Mouse (Mus musculus): ENCODE results near the gene Rnf220. TPM values are rescaled to one million over a fixed set of nuclear protein-coding genes. Genes with fewer than 3 reads are reported as not detected.

Gene Rnf220
- polyA plus RNA-seq, 1 experiment from 2014 or later: 97.1 TPM

DNA sequence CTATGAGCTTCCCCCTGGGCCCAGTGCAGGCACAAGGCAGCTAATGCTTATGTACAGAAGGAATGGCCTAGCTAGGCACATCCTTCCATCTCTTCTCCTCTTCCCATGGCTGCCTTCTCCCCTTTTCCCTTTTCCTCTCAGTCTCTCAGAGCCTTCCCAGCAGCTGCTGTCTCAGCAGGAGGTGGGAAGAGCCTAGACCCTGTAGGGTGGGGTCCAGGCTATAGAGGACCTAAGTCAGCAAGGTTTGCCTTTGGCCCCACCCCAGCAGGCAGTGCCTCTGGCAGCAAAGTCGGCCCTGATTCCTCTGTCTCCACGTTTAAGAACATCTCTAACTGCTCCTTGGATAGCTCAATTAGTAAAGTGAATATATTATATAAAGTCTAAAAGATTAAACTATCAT, 147.5 kb downstream of the Rnf220 start:
- Histone ChIP-seq H3K4me2 (no peak overlapping the region), H3K4me1 (replicated peaks) (peaks cover 47% of the 10 kb centered on the region), H3K4me3 (no peak overlapping the region), H3K9ac (no peak overlapping the region), H3K36me3 (no peaks in the 10 kb centered on the region), H3K27ac (replicated peaks) (peak overlapping the region; percentile 46), H3K9me3 (no peaks in the 10 kb centered on the region), H3K27me3 (peaks cover 91% of the 10 kb centered on the region)
- WGBS: 28% methylated on average over 2 of the region's 2 CpGs
- no peak for ATAC-seq (ENCODE audit: low read depth)

DNA sequence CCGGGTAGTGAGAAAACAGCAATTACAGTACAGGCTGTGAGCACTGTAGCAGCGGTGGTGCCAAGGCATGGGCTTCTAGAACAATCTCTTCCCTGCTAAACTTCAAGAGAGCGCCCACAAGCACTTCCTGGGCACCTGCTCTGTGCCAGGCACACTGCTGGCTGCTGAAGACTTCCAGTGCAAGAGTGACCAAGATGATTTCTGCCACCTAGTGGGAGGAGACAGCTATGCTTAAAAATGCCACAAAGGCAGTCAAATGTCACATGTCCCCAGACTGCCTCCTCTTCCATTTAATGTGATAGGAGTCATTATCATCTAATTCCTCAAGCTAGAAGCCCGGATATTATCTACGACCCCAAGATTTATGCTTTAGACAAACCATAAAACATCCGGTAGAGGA, 150.8 kb downstream of the Rnf220 start:
- no peak overlapping the region for H3K4me2 ChIP-seq
- 43% methylated on average over 6 of the region's 6 CpGs for WGBS
- H3K4me3 ChIP-seq: no peak overlapping the region
- 0 out of 2 replicates have a peak, but pooled peaks have one; percentile 9 for ATAC-seq (ENCODE audit: low read depth)
- H3K9ac ChIP-seq: no peak overlapping the region
- peaks cover 91% of the 10 kb centered on the region for H3K27me3 ChIP-seq
- H3K36me3 ChIP-seq: no peaks in the 10 kb centered on the region
- H3K9me3 ChIP-seq: no peaks in the 10 kb centered on the region
- H3K4me1 ChIP-seq (replicated peaks): peaks cover 40% of the 10 kb centered on the region
- no peak overlapping the region for H3K27ac ChIP-seq (replicated peaks)

DNA sequence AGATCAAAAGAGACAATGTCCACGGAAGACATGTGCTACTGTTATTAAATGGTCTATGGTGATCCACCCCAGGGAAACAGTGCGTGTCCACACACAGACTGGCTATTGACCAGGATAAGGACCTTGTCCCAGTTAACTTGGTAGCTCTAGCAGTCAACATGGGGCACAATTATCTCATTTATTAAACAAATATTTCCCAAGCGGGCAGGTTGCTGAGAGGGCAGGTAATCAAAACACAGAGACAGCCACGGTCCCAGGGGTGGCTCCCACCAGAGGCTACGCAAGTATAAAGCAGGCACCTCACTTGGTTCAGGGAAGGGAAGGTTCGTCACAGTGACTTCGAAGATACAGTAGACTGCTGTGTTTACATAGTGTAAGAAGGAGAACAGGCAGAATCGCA, 153.5 kb downstream of the Rnf220 start:
- H3K4me2 ChIP-seq: no peak overlapping the region
- 0 out of 2 replicates have a peak overlapping the region, but pooled peaks have one; percentile 38 for H3K27ac ChIP-seq (replicated peaks)
- 76% methylated on average over 8 of the region's 8 CpGs for WGBS
- no peak for ATAC-seq (ENCODE audit: low read depth)
- no peak overlapping the region for H3K4me3 ChIP-seq
- no peak overlapping the region for H3K9ac ChIP-seq
- H3K9me3 ChIP-seq: no peaks in the 10 kb centered on the region
- peaks cover 18% of the 10 kb centered on the region for H3K4me1 ChIP-seq (replicated peaks)
- peaks cover 90% of the 10 kb centered on the region for H3K27me3 ChIP-seq
- H3K36me3 ChIP-seq: no peaks in the 10 kb centered on the region

DNA sequence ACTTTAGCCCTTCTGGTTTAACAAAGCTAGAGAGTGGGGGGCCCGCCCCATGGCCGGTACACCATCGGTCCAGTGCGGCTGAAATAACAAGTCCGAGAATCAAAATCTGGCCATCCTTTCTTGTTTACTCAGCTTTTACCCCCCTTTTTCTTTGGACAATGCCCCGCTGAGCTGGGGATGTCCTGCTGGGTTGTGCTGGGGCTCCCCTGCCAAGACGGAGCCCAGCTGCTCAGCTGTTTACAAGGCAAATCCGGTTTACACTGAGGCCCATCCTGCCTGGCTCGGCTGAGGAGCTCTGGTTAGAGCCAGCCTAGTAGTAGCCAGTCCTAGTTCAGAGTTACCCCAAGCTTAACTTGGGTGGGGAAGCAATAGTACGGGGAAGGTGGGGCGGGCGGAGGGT, 154.1 kb downstream of the Rnf220 start:
- peaks cover 88% of the 10 kb centered on the region for H3K27me3 ChIP-seq

DNA sequence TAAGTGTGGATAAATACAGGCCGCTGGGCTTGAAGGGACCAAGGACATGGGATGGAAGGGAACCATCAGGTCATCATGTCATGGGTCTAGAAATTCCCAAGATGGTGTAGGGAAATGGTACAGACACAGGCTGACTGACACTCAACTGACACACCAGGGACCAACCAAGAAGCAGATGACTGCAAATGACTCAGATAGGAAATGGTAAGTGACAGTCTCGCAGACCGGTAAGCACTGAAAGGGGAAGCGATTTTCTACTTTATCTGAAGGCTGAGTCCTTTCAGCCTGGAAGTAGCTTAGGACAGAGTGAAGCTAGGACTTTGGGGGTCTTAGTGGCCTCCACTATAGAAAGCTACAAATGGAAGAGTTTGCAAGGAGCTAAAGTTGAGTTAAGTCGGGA, 155.6 kb downstream of the Rnf220 start:
- H3K4me1 ChIP-seq (replicated peaks): peaks cover 18% of the 10 kb centered on the region

More for the DNA sequence above, 154.1 kb downstream of the Rnf220 start:
- Histone ChIP-seq H3K27ac (replicated peaks) (0 out of 2 replicates have a peak overlapping the region, but pooled peaks have one; percentile 38), H3K4me2 (no peak overlapping the region), H3K9ac (no peak overlapping the region), H3K4me1 (replicated peaks) (peaks cover 18% of the 10 kb centered on the region), H3K4me3 (no peak overlapping the region), H3K36me3 (no peaks in the 10 kb centered on the region), H3K9me3 (no peaks in the 10 kb centered on the region)
- ATAC-seq (ENCODE audit: low read depth): no peak; the same call in 1 of the 2 replicates
- WGBS: 42% methylated on average over 12 of the region's 12 CpGs

DNA sequence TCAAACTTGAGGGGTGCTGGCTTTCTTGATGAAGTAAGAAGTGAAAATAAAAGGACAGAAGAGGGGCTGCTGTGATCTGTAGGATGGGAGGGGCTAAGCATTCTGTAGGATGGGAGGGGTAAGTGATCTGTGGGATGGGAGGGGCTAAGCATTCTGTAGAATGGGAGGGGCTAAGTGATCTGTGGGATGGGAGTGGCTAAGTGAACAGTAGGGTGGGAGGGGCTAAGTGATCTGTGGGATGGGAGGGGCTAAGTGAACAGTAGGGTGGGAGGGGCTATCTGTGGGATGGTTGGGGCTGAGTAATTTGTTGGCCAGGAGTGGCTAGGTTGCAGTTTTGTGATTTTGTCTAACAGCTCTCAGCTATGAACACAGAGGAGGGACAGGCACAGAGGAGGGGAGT, 157.1 kb downstream of the Rnf220 start:
- Histone ChIP-seq H3K4me1 (replicated peaks) (peaks cover 15% of the 10 kb centered on the region), H3K27ac (replicated peaks) (no peak overlapping the region), H3K36me3 (no peaks in the 10 kb centered on the region), H3K27me3 (peaks cover 93% of the 10 kb centered on the region), H3K4me3 (no peak overlapping the region), H3K9me3 (no peaks in the 10 kb centered on the region), H3K4me2 (no peak overlapping the region), H3K9ac (no peak overlapping the region)
- no peak for ATAC-seq (ENCODE audit: low read depth)

More for the DNA sequence above, 155.6 kb downstream of the Rnf220 start:
- Histone ChIP-seq H3K27me3 (peaks cover 90% of the 10 kb centered on the region), H3K9me3 (no peaks in the 10 kb centered on the region), H3K9ac (no peak overlapping the region), H3K4me3 (no peak overlapping the region), H3K4me2 (no peak overlapping the region), H3K36me3 (no peaks in the 10 kb centered on the region), H3K27ac (replicated peaks) (no peak overlapping the region)
- no peak for ATAC-seq (ENCODE audit: low read depth)
- 92% methylated on average over 5 of the region's 5 CpGs for WGBS

DNA sequence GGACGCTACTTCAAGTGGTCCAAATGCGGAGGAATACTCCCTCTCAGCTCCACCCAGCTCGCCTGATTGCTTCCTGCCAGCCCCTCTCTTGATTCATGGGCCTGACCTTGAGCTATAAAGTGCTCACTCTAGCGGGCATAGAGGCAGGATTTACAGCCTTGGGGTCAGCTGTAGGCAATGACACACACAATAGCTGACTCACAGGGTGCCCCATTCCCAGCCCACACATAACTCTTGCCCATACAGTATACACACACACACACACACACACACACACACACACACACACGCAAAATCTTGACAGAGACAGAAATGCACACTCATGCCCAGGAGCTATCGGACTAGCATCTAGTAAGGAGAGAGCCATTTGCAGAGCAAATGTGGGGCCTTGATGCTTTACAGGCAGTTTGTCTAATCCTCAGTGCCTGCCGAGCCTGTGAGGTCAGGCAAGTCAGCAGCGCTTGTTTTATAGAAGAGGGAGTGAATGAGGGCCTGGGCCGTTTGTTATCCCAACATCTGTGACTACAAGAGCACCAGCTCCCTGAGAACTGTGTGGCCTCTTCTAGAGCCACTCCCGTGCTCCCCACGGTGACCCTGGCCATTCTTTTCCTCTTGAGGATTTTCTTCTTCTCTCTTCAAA, 165.9 kb downstream of the Rnf220 start:
- Histone ChIP-seq H3K9me3 (no peaks in the 10 kb centered on the region), H3K36me3 (no peaks in the 10 kb centered on the region), H3K27ac (replicated peaks) (peak overlapping the region; percentile 15; the same call in 1 of the 2 replicates), H3K9ac (no peak overlapping the region; the same call in 1 of the 2 replicates), H3K4me2 (no peak overlapping the region), H3K27me3 (peaks cover 96% of the 10 kb centered on the region), H3K4me1 (replicated peaks) (peaks cover 24% of the 10 kb centered on the region), H3K4me3 (no peak overlapping the region)
- ATAC-seq (ENCODE audit: low read depth): peak; percentile 77
- WGBS: 7% methylated on average over 11 of the region's 11 CpGs

DNA sequence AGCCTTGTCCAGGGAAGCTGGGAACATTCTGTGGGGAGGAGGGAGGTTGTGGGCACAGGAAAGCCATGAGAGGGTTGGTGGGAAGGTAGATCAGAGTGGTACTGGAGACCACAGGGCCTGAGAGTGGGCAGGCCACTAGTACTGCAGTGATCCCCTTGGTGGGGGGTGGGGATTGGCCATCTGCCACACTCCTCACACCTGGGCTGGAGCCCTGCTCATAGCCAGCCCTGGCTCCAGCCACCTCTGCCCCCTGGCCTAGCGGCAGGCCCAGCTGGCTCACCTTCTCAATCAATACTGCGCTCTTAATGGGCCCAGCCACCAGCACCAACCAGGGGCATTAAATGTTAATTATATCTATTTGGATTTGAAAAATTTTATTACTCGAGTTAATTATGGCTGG, 166.7 kb downstream of the Rnf220 start:
- H3K4me1 ChIP-seq (replicated peaks): peaks cover 24% of the 10 kb centered on the region
- peak; percentile 34; the same call in 1 of the 2 replicates for ATAC-seq (ENCODE audit: low read depth)
- WGBS: 20% methylated on average over 3 of the region's 3 CpGs
- H3K4me2 ChIP-seq: no peak overlapping the region
- H3K27me3 ChIP-seq: peaks cover 96% of the 10 kb centered on the region
- no peaks in the 10 kb centered on the region for H3K9me3 ChIP-seq
- H3K9ac ChIP-seq: no peak overlapping the region
- no peaks in the 10 kb centered on the region for H3K36me3 ChIP-seq
- no peak overlapping the region for H3K4me3 ChIP-seq
- no peak overlapping the region; the same call in 1 of the 2 replicates for H3K27ac ChIP-seq (replicated peaks)

DNA sequence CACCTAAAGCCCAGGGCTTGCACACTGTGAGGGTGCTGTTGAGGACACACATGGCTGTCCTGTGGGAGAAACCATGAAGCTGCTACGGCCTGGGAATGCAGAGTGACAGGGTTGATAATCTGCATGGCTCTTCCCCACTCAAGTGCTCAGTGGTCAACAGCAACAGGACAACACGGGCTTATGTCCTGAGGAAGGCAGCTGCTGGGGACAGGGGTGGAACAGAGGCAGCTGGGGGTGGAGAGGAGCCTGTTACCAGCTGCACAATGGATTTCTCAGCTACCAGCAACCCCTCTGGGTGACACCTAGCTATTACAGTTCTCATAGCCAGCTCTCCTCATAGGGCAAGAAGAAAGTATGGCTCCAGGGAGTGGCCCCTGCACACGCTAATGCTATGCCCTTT, 169.9 kb downstream of the Rnf220 start:
- Histone ChIP-seq H3K9me3 (no peaks in the 10 kb centered on the region), H3K4me3 (no peak overlapping the region), H3K27ac (replicated peaks) (no peak overlapping the region), H3K9ac (no peak overlapping the region), H3K4me1 (replicated peaks) (peaks cover 51% of the 10 kb centered on the region), H3K36me3 (no peaks in the 10 kb centered on the region), H3K4me2 (no peak overlapping the region), H3K27me3 (peaks cover 97% of the 10 kb centered on the region)
- 77% methylated on average over 3 of the region's 3 CpGs for WGBS
- ATAC-seq (ENCODE audit: low read depth): no peak

DNA sequence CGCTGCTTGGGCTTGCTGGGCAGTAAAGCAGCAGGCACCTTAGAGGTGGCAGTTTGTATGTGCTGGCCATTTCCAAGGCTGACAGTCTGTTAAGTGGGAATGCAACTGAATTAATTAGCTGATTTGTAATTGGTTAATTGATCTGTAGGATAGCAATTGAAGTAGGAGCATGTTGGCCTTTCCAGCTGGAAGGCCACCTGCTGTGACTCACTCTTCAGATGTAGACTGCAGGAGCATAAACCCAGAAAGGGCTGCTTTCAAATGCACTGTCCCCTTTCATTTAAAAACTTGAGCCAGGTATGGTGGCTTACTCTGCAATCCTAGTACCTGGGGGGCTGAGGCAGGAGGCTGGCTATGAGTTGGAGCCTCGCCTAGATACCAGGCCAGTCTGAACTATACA, 171.8 kb downstream of the Rnf220 start:
- Histone ChIP-seq H3K4me1 (replicated peaks) (peaks cover 40% of the 10 kb centered on the region), H3K4me2 (no peak overlapping the region), H3K9ac (no peak overlapping the region), H3K36me3 (no peaks in the 10 kb centered on the region), H3K27ac (replicated peaks) (no peak overlapping the region), H3K9me3 (no peaks in the 10 kb centered on the region), H3K27me3 (peaks cover 100% of the 10 kb centered on the region), H3K4me3 (no peak overlapping the region)
- WGBS: 56% methylated on average over 2 of the region's 2 CpGs
- no peak for ATAC-seq (ENCODE audit: low read depth)

DNA sequence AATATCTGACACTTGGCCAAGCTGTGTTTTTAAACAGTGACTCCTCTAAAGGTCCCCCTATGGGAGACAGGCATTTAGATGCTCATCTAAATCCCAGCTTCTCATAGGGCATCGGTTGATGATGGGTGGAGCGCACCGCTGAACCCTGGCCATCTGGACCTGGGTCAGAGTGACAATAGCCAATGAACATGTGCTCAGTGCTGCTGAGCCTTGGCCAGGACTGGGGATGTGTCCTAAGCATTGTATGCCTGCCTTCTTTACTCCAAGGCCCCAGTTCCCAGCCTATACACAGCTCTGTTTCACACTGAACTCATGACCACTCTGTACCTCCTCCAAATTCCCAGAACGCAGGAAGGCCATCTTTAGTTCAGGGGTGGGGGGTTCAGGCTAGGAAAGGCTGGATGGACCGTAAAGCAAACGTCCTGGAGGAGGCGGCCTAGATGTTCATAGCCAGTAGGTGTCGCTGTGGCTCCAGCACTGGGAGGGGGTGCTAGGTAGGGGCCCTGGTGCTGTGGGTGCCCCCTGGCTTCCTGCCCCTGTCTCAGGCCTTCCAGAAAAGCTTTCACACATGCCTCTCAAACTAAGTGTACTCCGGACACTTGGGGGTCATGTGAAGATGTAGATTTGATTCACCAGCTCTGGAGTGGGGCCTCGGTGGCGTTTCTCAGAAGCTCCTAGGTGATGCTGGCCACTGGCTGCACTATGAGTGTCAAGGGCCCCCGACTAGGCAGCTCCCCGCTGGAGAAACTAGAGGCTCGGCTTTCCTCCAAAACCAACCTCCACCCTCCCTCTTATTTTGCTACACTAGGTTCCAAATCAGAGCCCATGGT, 173.1 kb downstream of the Rnf220 start:
- Histone ChIP-seq H3K27ac (replicated peaks) (no peak overlapping the region), H3K27me3 (peaks cover 100% of the 10 kb centered on the region), H3K4me1 (replicated peaks) (peaks cover 34% of the 10 kb centered on the region), H3K9me3 (no peaks in the 10 kb centered on the region), H3K9ac (no peak overlapping the region), H3K4me3 (no peak overlapping the region), H3K4me2 (no peak overlapping the region), H3K36me3 (no peaks in the 10 kb centered on the region)
- WGBS: 17% methylated on average over 14 of the region's 14 CpGs
- ATAC-seq (ENCODE audit: low read depth): peak; percentile 21; the same call in 1 of the 2 replicates

DNA sequence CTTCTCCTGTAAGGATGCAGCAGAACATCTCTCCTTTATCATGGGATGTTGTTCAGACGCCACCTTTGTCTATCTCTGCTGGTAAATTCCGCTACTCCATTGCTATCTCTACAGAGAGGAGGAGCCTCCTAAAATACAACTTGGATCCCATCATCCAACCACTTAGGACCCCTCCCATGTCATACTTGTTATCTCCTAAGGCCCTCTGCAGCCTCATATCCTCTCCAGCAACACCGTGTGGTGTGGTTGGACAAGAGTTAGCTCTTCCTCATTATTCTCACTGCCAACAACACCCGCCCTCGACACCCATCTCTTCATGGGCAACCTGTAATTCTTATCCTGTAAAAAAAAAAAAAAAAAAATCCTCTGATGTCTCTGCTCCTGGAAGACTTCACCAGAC, 175.8 kb downstream of the Rnf220 start:
- Histone ChIP-seq H3K4me1 (replicated peaks) (peaks cover 61% of the 10 kb centered on the region), H3K4me2 (no peak overlapping the region), H3K9me3 (no peaks in the 10 kb centered on the region), H3K4me3 (no peak overlapping the region), H3K36me3 (no peaks in the 10 kb centered on the region), H3K9ac (no peak overlapping the region), H3K27ac (replicated peaks) (no peak overlapping the region), H3K27me3 (peaks cover 90% of the 10 kb centered on the region)
- 89% methylated on average over 5 of the region's 5 CpGs for WGBS
- no peak for ATAC-seq (ENCODE audit: low read depth)
